Mouse (Mus musculus) testis, adult 2 months (tissue): ENCODE measurements around the gene Tiparp. TPM values are rescaled to one million over a fixed set of nuclear protein-coding genes. Genes with fewer than 3 reads are reported as not detected.
A peak's percentile ranks its signal among the peaks of the same experiment; 100 is the strongest.

Source experiments
- H3K27ac ChIP-seq: fragments of 200-500 bp; 2 replicates; pipeline ENCODE4 v1.5.1; 2012; ENCODE audit warnings: low read depth, low read length; ENCODE audit not compliant: control insufficient read depth, insufficient read depth
- H3K27me3 ChIP-seq: fragments of 200-500 bp; 2 replicates; pipeline ENCODE4 v1.6.1; 2012; ENCODE audit warnings: mild to moderate bottlenecking, low read length, moderate library complexity; ENCODE audit not compliant: control insufficient read depth, insufficient read depth
- H3K36me3 ChIP-seq: fragments of 200-500 bp; 2 replicates; pipeline ENCODE4 v1.6.1; 2012; ENCODE audit warnings: mild to moderate bottlenecking, low read length; ENCODE audit not compliant: control insufficient read depth, insufficient read depth
- H3K4me1 ChIP-seq: fragments of 200-500 bp; 2 replicates; pipeline ENCODE4 v1.6.1; 2012; ENCODE audit warnings: low read length; ENCODE audit not compliant: control insufficient read depth, insufficient read depth
- H3K4me3 ChIP-seq: fragments of 200-500 bp; 2 replicates; pipeline ENCODE4 v1.5.1; 2012; ENCODE audit warnings: low read depth, mild to moderate bottlenecking, low read length, moderate library complexity, mixed read lengths; ENCODE audit not compliant: control insufficient read depth
- CTCF ChIP-seq: fragments of 200-500 bp; IDR thresholded peaks from 2 replicates; pipeline ENCODE4 v1.5.1; 2012; ENCODE audit warnings: low read depth, mild to moderate bottlenecking, inconsistent platforms, low read length, moderate library complexity; ENCODE audit not compliant: control insufficient read depth, insufficient read depth, insufficient replicate concordance
- POLR2A ChIP-seq: fragments of 200-500 bp; IDR thresholded peaks from 2 replicates; pipeline ENCODE4 v1.6.1; 2012; ENCODE audit warnings: low read depth, mild to moderate bottlenecking, inconsistent platforms, low read length, moderate library complexity; ENCODE audit not compliant: control insufficient read depth
- polyA plus RNA-seq: library from polyadenylated mRNA; depleted of rRNA; stranded (reverse); fragments of >200 nt; gene quantifications from 2 replicates; pipeline ENCODE4 v1.2.3, GENCODE M21; 2012; rRNA removed

The Tiparp gene
- 3.1 and 3.7 TPM in 2 replicates for polyA plus RNA-seq

- H3K36me3 ChIP-seq: no peaks in the 10 kb centered on the region
- no peaks in the 10 kb centered on the region for H3K27me3 ChIP-seq
- H3K4me3 ChIP-seq: peak within 1 kb of the TSS; percentile 94
- TF ChIP-seq POLR2A (peak; percentile 89), CTCF (no peak; the same call in 1 of the 2 replicates)
- H3K4me1 ChIP-seq: peaks cover 7% of the 10 kb centered on the region
- peak within 1 kb of the TSS; percentile 95 for H3K27ac ChIP-seq
These were observed at the start of gene Tiparp for GRCm38 (mm10) chr3:65527691-65528601. Gene Tiparp (plus strand): TSS chr3:65528410.

- TF ChIP-seq POLR2A: no peak
- TF ChIP-seq CTCF: no peak
- no peaks in the 10 kb centered on the region for H3K36me3 ChIP-seq
- H3K4me3 ChIP-seq: no peak overlapping the region
- peaks cover 2% of the 10 kb centered on the region for H3K4me1 ChIP-seq
- no peaks in the 10 kb centered on the region for H3K27me3 ChIP-seq
- H3K27ac ChIP-seq: no peak overlapping the region
These were observed 47.5 kb upstream of the Tiparp start for GRCm38 (mm10) chr3:65480676-65481075.

- no peak overlapping the region for H3K27ac ChIP-seq
These were observed 45.9 kb upstream of the Tiparp start for GRCm38 (mm10) chr3:65482266-65482665.

GRCm38 (mm10) chr3:65482698-65483407, 45.4 kb upstream of the Tiparp start:
- TF ChIP-seq CTCF (no peak), POLR2A (no peak)
- Histone ChIP-seq H3K4me1 (peaks cover 2% of the 10 kb centered on the region), H3K36me3 (no peaks in the 10 kb centered on the region), H3K4me3 (no peak overlapping the region), H3K27ac (no peak overlapping the region), H3K27me3 (no peaks in the 10 kb centered on the region)

More at GRCm38 (mm10) chr3:65482266-65482665, 45.9 kb upstream of the Tiparp start:
- TF ChIP-seq POLR2A: no peak
- no peak for TF ChIP-seq CTCF
- Histone ChIP-seq H3K27me3 (no peaks in the 10 kb centered on the region), H3K36me3 (no peaks in the 10 kb centered on the region), H3K4me3 (no peak overlapping the region; the same call in 1 of the 2 replicates), H3K4me1 (peaks cover 2% of the 10 kb centered on the region)

GRCm38 (mm10) chr3:65484161-65484733, 44.0 kb upstream of the Tiparp start:
- Histone ChIP-seq H3K4me3 (no peak overlapping the region), H3K27me3 (no peaks in the 10 kb centered on the region), H3K27ac (no peak overlapping the region), H3K4me1 (peaks cover 2% of the 10 kb centered on the region), H3K36me3 (no peaks in the 10 kb centered on the region)
- no peak for TF ChIP-seq POLR2A
- TF ChIP-seq CTCF: no peak

GRCm38 (mm10) chr3:65487419-65488088, 40.7 kb upstream of the Tiparp start:
- Histone ChIP-seq H3K27ac (no peak overlapping the region), H3K36me3 (no peaks in the 10 kb centered on the region), H3K4me3 (no peak overlapping the region), H3K27me3 (no peaks in the 10 kb centered on the region), H3K4me1 (peaks cover 2% of the 10 kb centered on the region)
- TF ChIP-seq CTCF (no peak), POLR2A (no peak)
